Mouse (Mus musculus) CD4-positive, CD25-positive, alpha-beta regulatory T cell, adult 4 months (primary cell): ENCODE data around the gene Prl7b1. TPM values are rescaled to one million over a fixed set of nuclear protein-coding genes. Genes with fewer than 3 reads are reported as not detected.

ENCODE experiments used
- ATAC-seq: one replicate; pipeline ENCODE4 v1.8.0; 2017
- polyA plus RNA-seq, 2 experiments: library from polyadenylated mRNA; unstranded; fragments of 100-300 nt; shearing (Covaris generic); gene quantifications; one replicate each; pipeline ENCODE4 v1.2.1; 2017

Gene Prl7b1
- polyA plus RNA-seq: not detected

DNA sequence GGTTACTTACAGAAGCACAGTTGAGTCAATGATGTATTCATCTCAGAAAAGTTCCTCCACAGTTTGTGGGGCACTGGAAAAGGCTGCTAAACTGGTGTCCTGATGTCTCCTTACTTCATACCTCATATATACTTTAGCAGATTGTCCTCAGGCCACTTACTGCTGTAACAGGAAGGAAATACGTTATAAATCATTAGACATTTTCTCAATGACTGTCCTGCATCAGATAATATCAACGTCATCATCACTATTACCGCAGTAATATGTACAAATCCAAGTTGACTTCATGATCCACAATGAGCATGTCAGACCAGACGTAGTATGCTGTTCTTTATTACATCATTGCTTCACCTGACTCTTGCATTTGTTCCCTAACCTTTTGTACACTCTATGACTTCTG is at the start of gene Prl7b1:
TSS of gene Prl7b1 (minus strand) at position 101 of the 400 bp plus-strand sequence.
- ATAC-seq: no peak

DNA sequence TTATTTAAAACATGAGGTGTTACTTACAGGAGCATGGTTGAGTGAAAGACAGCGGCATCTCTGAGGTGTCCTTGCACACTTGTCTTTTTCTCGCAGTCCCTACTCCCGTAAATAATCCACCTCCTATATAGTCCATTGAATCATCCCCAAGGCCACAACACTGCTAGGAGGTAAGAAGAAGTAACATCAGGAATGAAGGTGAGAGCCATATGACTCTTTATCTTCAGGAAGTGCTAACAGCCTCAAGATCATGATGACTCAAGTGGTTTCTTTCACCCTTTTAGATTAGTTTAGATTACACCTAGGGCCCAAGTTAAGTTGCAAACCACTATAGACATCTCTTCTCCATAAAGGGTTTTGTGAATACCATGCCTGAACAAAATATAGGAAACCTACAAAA is 32.0 kb upstream of the Prl7b1 start, which contains the start of gene Prl7a1:
TSS of gene Prl7a1 (minus strand) at position 101 of the 400 bp plus-strand sequence.
- no peak for ATAC-seq

DNA sequence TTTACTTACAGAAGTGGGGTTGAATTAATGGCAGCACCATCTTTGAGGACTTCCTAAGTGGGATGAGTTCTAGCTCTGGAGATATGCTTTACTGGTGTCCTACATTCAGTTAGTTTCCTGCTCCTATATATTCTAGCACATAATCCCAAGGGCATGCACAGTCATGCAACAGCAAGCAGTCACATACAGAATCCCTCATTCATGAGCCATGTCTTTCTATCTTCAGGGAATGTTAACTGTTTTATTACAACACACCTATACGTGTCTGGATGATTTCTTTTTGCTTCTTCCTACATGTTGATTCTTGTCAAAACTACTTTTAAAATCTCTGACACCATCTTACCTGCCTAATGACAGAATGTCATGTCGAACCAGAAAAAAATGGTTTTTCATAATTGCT is 28.3 kb downstream of the Prl7b1 start, which contains the start of gene Prl8a1:
TSS of gene Prl8a1 (minus strand) at position 101 of the 400 bp plus-strand sequence.
- no peak for ATAC-seq

DNA sequence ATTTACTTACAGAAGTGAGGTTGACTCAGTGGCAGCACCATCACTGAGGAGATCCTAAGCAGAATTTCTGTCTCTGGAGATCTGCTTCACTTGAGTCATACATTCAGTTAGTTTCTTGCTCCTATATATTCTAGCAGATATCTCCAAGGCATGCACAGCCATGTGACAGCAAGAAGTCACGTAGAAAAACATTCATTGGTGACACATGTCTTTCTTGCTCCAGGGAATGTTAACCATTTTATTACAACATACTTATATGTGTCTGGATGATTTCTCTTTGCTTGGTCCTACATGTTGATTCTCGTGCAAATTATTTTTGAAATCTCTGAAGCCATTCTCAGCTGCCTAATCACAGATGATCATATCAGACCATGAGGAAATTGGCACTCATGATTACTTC is 45.9 kb downstream of the Prl7b1 start, which contains the start of gene Prl8a9:
TSS of gene Prl8a9 (minus strand) at position 101 of the 400 bp plus-strand sequence.
- ATAC-seq: no peak

DNA sequence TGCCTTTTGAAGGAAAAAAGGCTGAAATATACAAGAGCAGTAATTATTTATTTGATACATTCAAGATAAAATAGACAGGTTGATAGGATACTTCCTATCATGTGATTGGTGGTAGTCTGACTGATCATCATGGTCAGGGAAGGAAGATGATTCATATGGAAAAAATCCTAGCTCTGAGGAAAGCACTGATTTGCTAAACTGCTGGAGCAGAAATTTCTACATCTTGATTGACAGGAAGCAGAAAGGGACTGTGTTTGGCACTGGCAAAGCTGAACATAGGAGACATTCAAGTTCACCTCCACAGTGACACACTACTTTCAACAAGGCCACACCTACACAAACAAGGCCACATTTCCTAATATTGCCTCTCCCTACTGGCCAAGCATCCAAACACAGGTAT is 57.0 kb downstream of the Prl7b1 start:
- ATAC-seq: no peak

Other genes starting within 250 kb of the Prl7b1 start
- not detected for gene Prl2b1, start 219.7 kb downstream of the Prl7b1 start, polyA plus RNA-seq
- not detected for gene Prl8a6, start 171.9 kb downstream of the Prl7b1 start, polyA plus RNA-seq
- not detected for gene Prl8a8, start 97.4 kb downstream of the Prl7b1 start, polyA plus RNA-seq
- not detected for gene Prl8a9, start 46.0 kb downstream of the Prl7b1 start, polyA plus RNA-seq
- gene Prl8a1, start 28.4 kb downstream of the Prl7b1 start, polyA plus RNA-seq: not detected
- not detected for gene Prl7a1, start 31.9 kb upstream of the Prl7b1 start, polyA plus RNA-seq
- not detected for gene Prl7a2, start 57.5 kb upstream of the Prl7b1 start, polyA plus RNA-seq
- not detected for gene Prl7d1, start 106.2 kb upstream of the Prl7b1 start, polyA plus RNA-seq
- not detected for gene Prl7c1, start 170.2 kb upstream of the Prl7b1 start, polyA plus RNA-seq
- gene Prl2a1, start 191.1 kb upstream of the Prl7b1 start, polyA plus RNA-seq: not detected
- not detected for gene Prl2c1, start 238.8 kb upstream of the Prl7b1 start, polyA plus RNA-seq